Mouse (Mus musculus) kidney, postnatal 14 days (tissue): Measurements from ENCODE around the gene Ano2.

Experiments used
- DNase-seq: peaks from one replicate; pipeline ENCODE4 v3.0.0; 2022; ENCODE audit warnings: mixed read lengths

Gene Ano2

GRCm38 (mm10) chr6:125922746-125923145, 232.5 kb downstream of the Ano2 start:
- DNase-seq, result no peak

- no peak for DNase-seq
Measured at GRCm38 (mm10) chr6:125924979-125925378, 234.8 kb downstream of the Ano2 start.

- DNase-seq, result no peak
Measured at GRCm38 (mm10) chr6:125925861-125926260, 235.6 kb downstream of the Ano2 start.

GRCm38 (mm10) chr6:125931926-125932325, 241.7 kb downstream of the Ano2 start:
- no peak for DNase-seq

- DNase-seq, result peak; percentile 39
Measured at GRCm38 (mm10) chr6:125954965-125955364, 264.7 kb downstream of the Ano2 start.

GRCm38 (mm10) chr6:125973551-125973950, 283.3 kb downstream of the Ano2 start:
- no peak for DNase-seq

GRCm38 (mm10) chr6:125975788-125976465, 285.7 kb downstream of the Ano2 start:
- peak; percentile 31 for DNase-seq

- no peak for DNase-seq
Measured at GRCm38 (mm10) chr6:125979601-125980000, 289.4 kb downstream of the Ano2 start.

GRCm38 (mm10) chr6:125984050-125984449, 293.8 kb downstream of the Ano2 start:
- no peak for DNase-seq

GRCm38 (mm10) chr6:125992731-125993130, 302.5 kb downstream of the Ano2 start:
- DNase-seq, result peak; percentile 64

- DNase-seq, result no peak
Measured at GRCm38 (mm10) chr6:126001797-126002196, 311.6 kb downstream of the Ano2 start.

- peak; percentile 34 for DNase-seq
Measured at GRCm38 (mm10) chr6:126003002-126003742, 313.0 kb downstream of the Ano2 start.

- no peak for DNase-seq
Measured at GRCm38 (mm10) chr6:126006647-126007046, 316.4 kb downstream of the Ano2 start.

GRCm38 (mm10) chr6:126009083-126009482, 318.9 kb downstream of the Ano2 start:
- peak; percentile 29 for DNase-seq

GRCm38 (mm10) chr6:126016991-126017390, 326.8 kb downstream of the Ano2 start:
- DNase-seq, result no peak

- no peak for DNase-seq
Measured at GRCm38 (mm10) chr6:126018411-126018810, 328.2 kb downstream of the Ano2 start.

GRCm38 (mm10) chr6:126033693-126034402, 343.6 kb downstream of the Ano2 start:
- DNase-seq, result no peak

GRCm38 (mm10) chr6:126034403-126034724, 344.1 kb downstream of the Ano2 start:
- no peak for DNase-seq

- peak; percentile 69 for DNase-seq
Measured at GRCm38 (mm10) chr6:126034728-126035127, 344.5 kb downstream of the Ano2 start.

GRCm38 (mm10) chr6:126035621-126036020, 345.4 kb downstream of the Ano2 start:
- no peak for DNase-seq

GRCm38 (mm10) chr6:126045931-126046330, 355.7 kb downstream of the Ano2 start:
- peak; percentile 17 for DNase-seq

- DNase-seq, result no peak
Measured at GRCm38 (mm10) chr6:126048206-126048605, 358.0 kb downstream of the Ano2 start.

- DNase-seq, result no peak
Measured at GRCm38 (mm10) chr6:126053136-126053535, 362.9 kb downstream of the Ano2 start.

- no peak for DNase-seq
Measured at GRCm38 (mm10) chr6:126057706-126058105, 367.5 kb downstream of the Ano2 start.
